Mouse (Mus musculus) central nervous system, embryonic 11.5 days (tissue): ENCODE data around the gene Pgr15l. TPM values are rescaled to one million over a fixed set of nuclear protein-coding genes. Genes with fewer than 3 reads are reported as not detected.

ENCODE experiments used
- polyA plus RNA-seq: library from polyadenylated mRNA; depleted of rRNA; stranded (reverse); fragments of >200 nt; gene quantifications from 2 replicates; pipeline ENCODE4 v1.2.3, GENCODE M21; 2012; rRNA removed

Pgr15l gene
- not detected in 2 replicates for polyA plus RNA-seq

GRCm38 (mm10) chrX:97072369-97072768 is at the start of gene Pgr15l:
Pgr15l (plus strand) TSS chrX:97072596.

